Mouse (Mus musculus) bone marrow macrophage, adult 2 months (primary cell): ENCODE results near the gene Golm1. TPM values are rescaled to one million over a fixed set of nuclear protein-coding genes. Genes with fewer than 3 reads are reported as not detected.

Experiments used
- H3K27ac ChIP-seq: 2 replicates; pipeline ENCODE4 v1.5.1; 2012; ENCODE audit warnings: low read depth, low read length; ENCODE audit not compliant: insufficient read depth
- H3K4me1 ChIP-seq: 2 replicates; pipeline ENCODE4 v1.6.1; 2012; ENCODE audit warnings: low read length; ENCODE audit not compliant: control insufficient read depth, insufficient read depth
- H3K4me3 ChIP-seq: 2 replicates; pipeline ENCODE4 v1.5.1; 2012; ENCODE audit warnings: mild to moderate bottlenecking, low read length, moderate library complexity; ENCODE audit not compliant: insufficient read depth
- CTCF ChIP-seq: IDR thresholded peaks from 2 replicates; pipeline ENCODE4 v1.5.1; 2012; ENCODE audit warnings: low read depth, mild to moderate bottlenecking, low read length, moderate library complexity
- POLR2A ChIP-seq: IDR thresholded peaks from 2 replicates; pipeline ENCODE4 v1.6.1; 2012; ENCODE audit warnings: mild to moderate bottlenecking, low read depth, low read length, borderline replicate concordance
- polyA plus RNA-seq: library from polyadenylated mRNA; stranded (reverse); fragments of >200 nt; gene quantifications from 2 replicates; pipeline ENCODE4 v1.2.4, GENCODE M21; 2012; ENCODE audit not compliant: missing spikeins, insufficient read depth, insufficient read length

Golm1 gene
- polyA plus RNA-seq, 1 experiment: 7.6 TPM

DNA sequence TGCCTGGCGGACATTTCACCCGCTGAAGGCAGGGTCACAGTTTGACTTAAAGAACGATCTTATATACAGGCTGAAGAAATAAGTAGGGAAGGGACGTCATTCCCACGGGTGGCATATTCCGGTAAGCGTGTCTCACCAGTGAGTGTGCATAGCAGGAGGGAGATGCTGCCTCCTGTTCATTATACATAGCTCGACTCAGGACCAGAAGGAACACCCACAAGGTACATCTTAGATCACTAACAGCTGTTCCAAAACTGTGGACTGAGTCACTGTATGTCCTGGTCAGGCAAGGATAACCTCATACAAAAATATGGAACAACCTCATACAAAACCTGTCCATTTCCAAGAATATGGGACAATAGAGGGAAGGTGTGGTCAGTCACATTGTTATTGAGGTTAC is 23.5 kb upstream of the Golm1 start:
- no peak for TF ChIP-seq POLR2A
- no peak for TF ChIP-seq CTCF
- Histone ChIP-seq H3K4me1 (peaks cover 16% of the 10 kb centered on the region), H3K4me3 (no peak overlapping the region), H3K27ac (no peak overlapping the region)

DNA sequence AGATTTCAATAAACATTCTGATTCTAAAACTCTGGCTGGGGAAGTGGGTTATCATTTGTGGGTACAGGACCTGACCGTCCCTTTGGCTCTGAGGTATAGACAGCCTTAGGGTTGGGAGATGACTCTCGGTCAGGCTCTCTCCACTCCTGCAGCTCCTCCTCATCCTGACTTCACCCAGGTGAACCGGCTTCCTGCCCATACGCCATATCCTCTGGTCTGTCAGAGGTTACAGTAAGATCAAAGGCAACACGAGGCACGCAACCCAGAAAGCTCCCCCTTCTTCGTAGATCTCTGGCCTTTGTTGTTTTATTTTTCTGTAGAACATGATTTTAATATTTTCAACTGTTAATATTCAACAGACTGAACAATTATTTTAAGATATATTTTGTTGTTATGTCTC is 20.2 kb upstream of the Golm1 start:
- no peak for TF ChIP-seq POLR2A
- TF ChIP-seq CTCF: no peak
- H3K4me3 ChIP-seq: no peak overlapping the region
- H3K27ac ChIP-seq: no peak overlapping the region
- H3K4me1 ChIP-seq: peaks cover 13% of the 10 kb centered on the region

DNA sequence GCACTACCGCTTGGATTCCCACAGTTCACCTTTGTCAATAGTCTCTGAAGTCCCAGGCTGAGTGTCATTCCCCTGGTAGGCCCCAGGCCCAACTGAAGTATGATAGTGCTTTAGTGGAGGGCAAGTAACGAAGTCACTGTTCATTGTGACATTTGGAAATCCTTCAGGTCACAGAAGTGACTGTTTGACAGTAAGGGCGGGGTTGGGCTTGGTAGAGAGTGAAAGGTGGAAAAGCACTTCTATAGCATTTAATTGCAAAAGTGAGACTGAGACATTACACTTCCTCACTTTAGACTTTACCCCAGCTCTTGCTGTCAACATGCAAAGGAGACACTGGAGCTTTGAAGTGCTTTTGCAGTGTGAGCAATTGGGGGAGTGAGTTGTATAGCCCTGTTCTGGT is 18.4 kb upstream of the Golm1 start, which contains the start of gene 4921517D22Rik:
Gene 4921517D22Rik (minus strand): TSS at position 101 of the 400 bp plus-strand sequence.
- TF ChIP-seq CTCF (no peak), POLR2A (no peak)
- no peak within 1 kb of the TSS for H3K27ac ChIP-seq

DNA sequence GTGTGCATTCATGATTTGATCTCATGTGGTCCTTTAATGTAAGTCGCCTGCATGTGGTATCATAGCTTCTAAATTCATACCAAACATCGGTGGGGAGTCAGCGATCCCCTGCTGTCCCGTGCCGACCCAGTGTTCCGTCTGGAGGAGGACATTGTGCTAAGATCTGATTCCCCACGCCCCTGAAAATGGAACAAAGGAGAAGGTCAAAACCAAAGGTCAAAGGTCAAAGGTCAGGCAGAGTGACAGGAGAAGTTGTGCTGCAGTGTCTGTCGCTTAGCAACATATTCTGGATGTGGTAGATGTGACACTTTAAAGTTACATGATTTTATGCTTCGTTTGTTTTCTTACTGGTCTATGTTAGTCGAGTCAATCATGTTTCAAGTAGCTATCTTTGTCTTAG is 15.9 kb upstream of the Golm1 start:
- Histone ChIP-seq H3K27ac (no peak overlapping the region), H3K4me3 (no peak overlapping the region), H3K4me1 (no peaks in the 10 kb centered on the region)
- no peak for TF ChIP-seq POLR2A

More for the DNA sequence above, 18.4 kb upstream of the Golm1 start, which contains the start of gene 4921517D22Rik:
- peaks cover 13% of the 10 kb centered on the region for H3K4me1 ChIP-seq
- H3K4me3 ChIP-seq: no peak within 1 kb of the TSS

- Histone ChIP-seq H3K27ac (no peak overlapping the region), H3K4me3 (no peak overlapping the region), H3K4me1 (no peaks in the 10 kb centered on the region)
- TF ChIP-seq CTCF: no peak
- TF ChIP-seq POLR2A: no peak
These were observed 15.0 kb upstream of the Golm1 start for GRCm38 (mm10) chr13:59690576-59690975.

- H3K4me3 ChIP-seq: no peak overlapping the region
- no peak overlapping the region for H3K27ac ChIP-seq
- no peak for TF ChIP-seq POLR2A
- TF ChIP-seq CTCF: no peak
- H3K4me1 ChIP-seq: no peaks in the 10 kb centered on the region
These were observed 14.2 kb upstream of the Golm1 start for GRCm38 (mm10) chr13:59689843-59690242.

GRCm38 (mm10) chr13:59689313-59689712 is 13.7 kb upstream of the Golm1 start:
- no peak overlapping the region for H3K4me3 ChIP-seq
- H3K27ac ChIP-seq: no peak overlapping the region
- TF ChIP-seq CTCF (no peak), POLR2A (no peak)
- no peaks in the 10 kb centered on the region for H3K4me1 ChIP-seq

DNA sequence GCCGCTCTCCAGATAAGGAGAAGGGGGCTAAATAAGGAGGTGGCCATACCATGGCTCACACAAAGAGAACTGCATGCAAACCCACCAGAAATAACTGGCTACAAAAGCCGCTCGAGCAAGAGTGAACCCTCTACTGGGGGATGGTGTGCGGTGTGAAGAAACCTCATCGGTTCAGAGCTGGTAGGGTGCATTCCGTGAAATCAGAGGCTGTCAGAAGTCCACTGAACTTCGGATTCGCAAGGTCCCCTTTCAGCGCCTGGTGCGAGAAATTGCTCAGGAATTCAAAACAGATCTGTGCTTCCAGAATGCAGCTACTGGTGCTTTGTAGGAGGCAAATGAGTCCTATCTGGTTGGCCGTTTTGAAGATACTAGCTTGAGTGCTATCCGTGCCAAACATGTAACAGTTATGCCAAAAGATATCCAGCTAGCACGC is 12.7 kb upstream of the Golm1 start:
- Histone ChIP-seq H3K4me3 (no peak overlapping the region), H3K27ac (no peak overlapping the region), H3K4me1 (no peaks in the 10 kb centered on the region)
- TF ChIP-seq POLR2A (no peak), CTCF (no peak)

DNA sequence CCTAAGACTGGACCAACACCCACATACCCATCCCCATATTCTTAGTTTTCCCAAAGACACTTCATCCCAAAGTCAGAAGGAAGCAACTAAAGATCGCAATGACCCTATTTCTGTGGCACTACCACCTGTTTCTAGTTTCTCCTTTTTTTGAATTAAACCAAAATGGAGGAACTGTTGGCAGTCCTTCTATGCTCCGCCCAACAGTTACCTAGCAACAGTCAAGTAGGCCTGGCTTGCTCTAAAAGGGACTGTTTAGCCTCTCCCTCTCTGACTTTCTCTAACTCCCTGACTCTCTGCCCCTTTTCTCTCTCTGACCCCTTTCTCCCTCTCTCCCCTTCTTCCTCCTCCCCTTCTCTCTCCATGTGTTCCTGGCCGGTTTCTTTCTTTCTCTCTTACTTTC is 9.6 kb upstream of the Golm1 start:
- TF ChIP-seq POLR2A: no peak
- no peak for TF ChIP-seq CTCF
- no peaks in the 10 kb centered on the region for H3K4me1 ChIP-seq
- no peak overlapping the region for H3K4me3 ChIP-seq
- no peak overlapping the region for H3K27ac ChIP-seq

DNA sequence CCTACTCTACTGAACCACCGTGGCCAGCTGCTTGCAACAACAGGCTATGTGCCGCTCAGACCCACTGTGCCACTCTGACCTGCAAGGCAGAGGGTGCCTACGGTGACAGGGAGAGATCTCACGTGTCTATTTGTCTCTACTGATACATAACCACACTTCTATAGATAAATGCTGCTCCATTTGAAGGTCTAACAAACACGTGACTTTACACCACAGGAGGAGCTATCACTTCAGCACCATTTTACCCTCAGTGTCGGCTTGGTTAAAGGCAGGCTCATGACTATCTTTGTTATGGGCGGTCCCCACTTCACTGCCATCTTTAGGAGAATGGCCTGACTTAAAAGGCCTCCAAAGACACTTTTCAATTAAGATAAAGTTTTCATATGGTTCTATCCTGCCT is 7.0 kb upstream of the Golm1 start:
- no peak overlapping the region for H3K4me3 ChIP-seq
- H3K4me1 ChIP-seq: no peaks in the 10 kb centered on the region
- no peak overlapping the region for H3K27ac ChIP-seq
- no peak for TF ChIP-seq CTCF
- no peak for TF ChIP-seq POLR2A

- TF ChIP-seq CTCF (no peak), POLR2A (no peak)
These were observed 4.3 kb upstream of the Golm1 start for GRCm38 (mm10) chr13:59679908-59680307.

More at GRCm38 (mm10) chr13:59679908-59680307, 4.3 kb upstream of the Golm1 start:
- Histone ChIP-seq H3K27ac (no peak overlapping the region), H3K4me1 (peaks cover 10% of the 10 kb centered on the region), H3K4me3 (no peak overlapping the region)
